Comparison of ENCODE assay signal across 9 mouse cellular contexts in genomic region chr17:24206451-24207351, GRCm38 (mm10). TPM values are rescaled to one million over a fixed set of nuclear protein-coding genes. Genes with fewer than 3 reads are reported as not detected.
DNase-seq lines count a peak whose midpoint lies in the region; ATAC-seq and TF ChIP-seq lines count a peak whose summit lies in the region.
"Had no signal": no experiment of that assay in that cellular context is flagged by ENCODE, and none has a peak within 500 bp of the region (broad histone marks: within the 10 kb centered on the region; RNA-seq: fewer than 3 reads in every experiment).

No protein-coding gene starts in this region.

- peak overlapping the region; percentile 75 for H3K4me3 ChIP-seq in gastrocnemius, adult 2 months
- peak overlapping the region; percentile 21 for H3K4me3 ChIP-seq in intestine, postnatal 0 days (ENCODE audit: low read depth, low read length)
- peak overlapping the region; percentile 65 for H3K4me3 ChIP-seq in limb, embryonic 12.5 days (replicated peaks)
- H3K4me3 ChIP-seq in midbrain, embryonic 13.5 days (replicated peaks) = peak overlapping the region; percentile 69

- H3K9me3 ChIP-seq in intestine, postnatal 0 days (ENCODE audit: control insufficient read depth) = no peaks in the 10 kb centered on the region
- no peaks in the 10 kb centered on the region for H3K9me3 ChIP-seq in limb, embryonic 12.5 days
- no peaks in the 10 kb centered on the region for H3K9me3 ChIP-seq in midbrain, embryonic 13.5 days

- peak; percentile 66 for DNase-seq in gastrocnemius, adult 2 months
- DNase-seq in gastrocnemius, postnatal 25 days = no peak
- DNase-seq in cerebellum, postnatal 14 days = peak; percentile 62 to 65
- peak; percentile 58 to 65 for DNase-seq in frontal cortex, postnatal 25 days (ENCODE audit: low spot score in 2 of 2)
- peak; percentile 67 for DNase-seq in splenic B cell, adult 2 months (ENCODE audit: low read depth, low spot score)

- peaks cover 15% of the 10 kb centered on the region for H3K4me1 ChIP-seq in intestine, postnatal 0 days (replicated peaks; ENCODE audit: control insufficient read depth, insufficient read depth, low read length)
- peaks cover 81% of the 10 kb centered on the region for H3K4me1 ChIP-seq in limb, embryonic 12.5 days (replicated peaks)
- peaks cover 89% of the 10 kb centered on the region for H3K4me1 ChIP-seq in midbrain, embryonic 13.5 days (replicated peaks)

- no peaks in the 10 kb centered on the region; the same call in 1 of the 2 replicates for H3K36me3 ChIP-seq in intestine, postnatal 0 days (ENCODE audit: control insufficient read depth, insufficient read depth)
- peaks cover 9% of the 10 kb centered on the region; the same call in 1 of the 2 replicates for H3K36me3 ChIP-seq in limb, embryonic 12.5 days
- H3K36me3 ChIP-seq in midbrain, embryonic 13.5 days = no peaks in the 10 kb centered on the region
- no peaks in the 10 kb centered on the region for H3K36me3 ChIP-seq in splenic B cell, adult 2 months (ENCODE audit: control insufficient read depth, insufficient read depth, low read length, poor library complexity, severe bottlenecking)

- TF ChIP-seq CTCF in gastrocnemius, adult 2 months (IDR thresholded peaks at IDR 0.05) = peak; percentile 12; the same call in 1 of the 2 replicates
- peak; percentile 53 for TF ChIP-seq CTCF in intestine, postnatal 0 days (IDR thresholded peaks at IDR 0.05; ENCODE audit: low read depth)

- intact Hi-C loops in gastrocnemius, adult 2 months (cut with DNase I) = no loop called here

- no peak for ATAC-seq in intestine, postnatal 0 days
- ATAC-seq in limb, embryonic 12.5 days (ENCODE audit: insufficient number of reproducible peaks, insufficient read depth, low FRiP score, low TSS enrichment, low read depth) = no peak; the same call in 1 of the 2 replicates
- peak; percentile 15 for ATAC-seq in midbrain, embryonic 13.5 days

- H3K27me3 ChIP-seq in intestine, postnatal 0 days (replicated peaks; ENCODE audit: control insufficient read depth, insufficient read depth, low read length) = peaks cover 10% of the 10 kb centered on the region; the same call in 1 of the 2 replicates
- peaks cover 23% of the 10 kb centered on the region for H3K27me3 ChIP-seq in limb, embryonic 12.5 days
- H3K27me3 ChIP-seq in midbrain, embryonic 13.5 days = peaks cover 21% of the 10 kb centered on the region
- no peaks in the 10 kb centered on the region for H3K27me3 ChIP-seq in splenic B cell, adult 2 months (ENCODE audit: control insufficient read depth, insufficient read depth, low read length, poor library complexity, severe bottlenecking)

- 8% methylated on average over 62 of the region's 62 CpGs for WGBS in intestine, postnatal 0 days
- 5% methylated on average over 62 of the region's 62 CpGs for WGBS in limb, embryonic 12.5 days
- 6% methylated on average over 57 of the region's 62 CpGs for WGBS in midbrain, embryonic 13.5 days

- H3K27ac ChIP-seq in gastrocnemius, adult 2 months = no peak overlapping the region
- H3K27ac ChIP-seq in intestine, postnatal 0 days (ENCODE audit: low read depth, low read length) = no peak overlapping the region
- H3K27ac ChIP-seq in limb, embryonic 12.5 days = peak overlapping the region; percentile 35; the same call in 1 of the 2 replicates
- peak overlapping the region; percentile 72 for H3K27ac ChIP-seq in midbrain, embryonic 13.5 days

- peak overlapping the region; percentile 97 for H3K4me2 ChIP-seq in intestine, postnatal 0 days (replicated peaks; ENCODE audit: low read depth)
- H3K4me2 ChIP-seq in limb, embryonic 12.5 days = peak overlapping the region; percentile 95
- H3K4me2 ChIP-seq in midbrain, embryonic 13.5 days (replicated peaks) = peak overlapping the region; percentile 80

- no peak overlapping the region for H3K9ac ChIP-seq in intestine, postnatal 0 days (ENCODE audit: low read depth, low read length)
- H3K9ac ChIP-seq in limb, embryonic 12.5 days (replicated peaks) = peak overlapping the region; percentile 79
- peak overlapping the region; percentile 86 for H3K9ac ChIP-seq in midbrain, embryonic 13.5 days (replicated peaks)

RNA-seq across cellular contexts. Expression of gene Tbc1d24, which starts 1.3 kb away (rescaled TPM):
- total RNA-seq in gastrocnemius, adult 2 months (2021) = 1 to 10 TPM; 4.0 to 7.1 TPM
- total RNA-seq in gastrocnemius, postnatal 25 days (2021) = 1 to 10 TPM; 4.1 to 4.6 TPM
- 3.1 and 3.4 TPM in 2 replicates for polyA plus RNA-seq in intestine, postnatal 0 days (2015; fragmentation: Nextera tagmentation; extraction: Ambion mirVana)
- 6.7 and 9.9 TPM in 2 replicates for polyA plus RNA-seq in limb, embryonic 12.5 days (2016; fragmentation: Nextera tagmentation; extraction: Ambion mirVana)
- 19.2 and 20.4 TPM in 2 replicates for polyA plus RNA-seq in midbrain, embryonic 13.5 days (2015; fragmentation: Nextera tagmentation; extraction: Ambion mirVana)

RNA-seq across cellular contexts. Expression of gene Ntn3, which starts 2.6 kb away (rescaled TPM):
- total RNA-seq in gastrocnemius, adult 2 months (2021) = under 1 TPM; 0.31 to 0.39 TPM
- total RNA-seq in gastrocnemius, postnatal 25 days (2021) = under 1 TPM; 0.35 to 0.56 TPM
- polyA plus RNA-seq in intestine, postnatal 0 days (2015; fragmentation: Nextera tagmentation; extraction: Ambion mirVana) = 2.0 and 2.1 TPM in 2 replicates
- polyA plus RNA-seq in limb, embryonic 12.5 days (2016; fragmentation: Nextera tagmentation; extraction: Ambion mirVana) = 19.5 and 19.8 TPM in 2 replicates
- 3.3 and 4.6 TPM in 2 replicates for polyA plus RNA-seq in midbrain, embryonic 13.5 days (2015; fragmentation: Nextera tagmentation; extraction: Ambion mirVana)
- total RNA-seq: neutrophil, adult 5-6 weeks had no signal

RNA-seq across cellular contexts. Expression of gene Tedc2, which starts 13.9 kb away (rescaled TPM):
- 1 to 10 TPM; 1.4 to 2.5 TPM for total RNA-seq in gastrocnemius, adult 2 months (2021)
- total RNA-seq in gastrocnemius, postnatal 25 days (2021) = 1 to 10 TPM; 1.4 to 1.9 TPM
- polyA plus RNA-seq in intestine, postnatal 0 days (2015; fragmentation: Nextera tagmentation; extraction: Ambion mirVana) = 6.8 and 7.3 TPM in 2 replicates
- polyA plus RNA-seq in limb, embryonic 12.5 days (2016; fragmentation: Nextera tagmentation; extraction: Ambion mirVana) = 18.3 and 20.2 TPM in 2 replicates
- polyA plus RNA-seq in midbrain, embryonic 13.5 days (2015; fragmentation: Nextera tagmentation; extraction: Ambion mirVana) = 13.9 and 14.4 TPM in 2 replicates

RNA-seq across cellular contexts. Expression of gene Atp6v0c, which starts 37.2 kb away (rescaled TPM):
- total RNA-seq in gastrocnemius, adult 2 months (2021) = 100 to 1,000 TPM; 147 to 152 TPM
- 100 to 1,000 TPM; 145 to 159 TPM for total RNA-seq in gastrocnemius, postnatal 25 days (2021)
- 1,362 and 1,364 TPM in 2 replicates for polyA plus RNA-seq in intestine, postnatal 0 days (2015; fragmentation: Nextera tagmentation; extraction: Ambion mirVana)
- 392 and 404 TPM in 2 replicates for polyA plus RNA-seq in limb, embryonic 12.5 days (2016; fragmentation: Nextera tagmentation; extraction: Ambion mirVana)
- polyA plus RNA-seq in midbrain, embryonic 13.5 days (2015; fragmentation: Nextera tagmentation; extraction: Ambion mirVana) = 843 and 851 TPM in 2 replicates

RNA-seq across cellular contexts. Expression of gene Amdhd2, which starts 43.1 kb away (rescaled TPM):
- total RNA-seq in gastrocnemius, adult 2 months (2021) = 1 to 10 TPM; 8.4 to 8.8 TPM
- total RNA-seq in gastrocnemius, postnatal 25 days (2021) = 1 to 10 TPM; 8.7 to 9.8 TPM
- 159 and 172 TPM in 2 replicates for polyA plus RNA-seq in intestine, postnatal 0 days (2015; fragmentation: Nextera tagmentation; extraction: Ambion mirVana)
- polyA plus RNA-seq in limb, embryonic 12.5 days (2016; fragmentation: Nextera tagmentation; extraction: Ambion mirVana) = 38.5 and 40.2 TPM in 2 replicates
- polyA plus RNA-seq in midbrain, embryonic 13.5 days (2015; fragmentation: Nextera tagmentation; extraction: Ambion mirVana) = 32.9 and 35.6 TPM in 2 replicates

Comparison
In these comparisons a context has a peak if more than half of its experiments do, and no peak if none do; other contexts are left out.
1. H3K27ac ChIP-seq: peak in limb, embryonic 12.5 days (single experiment) and midbrain, embryonic 13.5 days (single experiment); none in gastrocnemius, adult 2 months (single experiment) and intestine, postnatal 0 days (single experiment).
2. H3K4me3 ChIP-seq: peak in every context shown above with its lines; median percentile 75 in gastrocnemius, adult 2 months; 69 in midbrain, embryonic 13.5 days; 65 in limb, embryonic 12.5 days; 21 in intestine, postnatal 0 days.
3. Peak in every context shown above with its lines, with median percentiles within 50 percentile points of each other: H3K4me2 ChIP-seq.